Mouse (Mus musculus) olfactory bulb, adult 2 months (tissue): ENCODE results near the gene Hmgcs2.

Experiments used
- CTCF ChIP-seq: fragments of 200-500 bp; IDR thresholded peaks from 2 replicates; pipeline ENCODE4 v1.5.1; 2012; ENCODE audit warnings: low read depth, mild to moderate bottlenecking, low read length, moderate library complexity; ENCODE audit not compliant: insufficient read depth
- POLR2A ChIP-seq: fragments of 200-500 bp; IDR thresholded peaks from 2 replicates; pipeline ENCODE4 v1.6.1; 2012; ENCODE audit warnings: mild to moderate bottlenecking, low read depth, low read length, moderate library complexity; ENCODE audit not compliant: insufficient read depth

DNA sequence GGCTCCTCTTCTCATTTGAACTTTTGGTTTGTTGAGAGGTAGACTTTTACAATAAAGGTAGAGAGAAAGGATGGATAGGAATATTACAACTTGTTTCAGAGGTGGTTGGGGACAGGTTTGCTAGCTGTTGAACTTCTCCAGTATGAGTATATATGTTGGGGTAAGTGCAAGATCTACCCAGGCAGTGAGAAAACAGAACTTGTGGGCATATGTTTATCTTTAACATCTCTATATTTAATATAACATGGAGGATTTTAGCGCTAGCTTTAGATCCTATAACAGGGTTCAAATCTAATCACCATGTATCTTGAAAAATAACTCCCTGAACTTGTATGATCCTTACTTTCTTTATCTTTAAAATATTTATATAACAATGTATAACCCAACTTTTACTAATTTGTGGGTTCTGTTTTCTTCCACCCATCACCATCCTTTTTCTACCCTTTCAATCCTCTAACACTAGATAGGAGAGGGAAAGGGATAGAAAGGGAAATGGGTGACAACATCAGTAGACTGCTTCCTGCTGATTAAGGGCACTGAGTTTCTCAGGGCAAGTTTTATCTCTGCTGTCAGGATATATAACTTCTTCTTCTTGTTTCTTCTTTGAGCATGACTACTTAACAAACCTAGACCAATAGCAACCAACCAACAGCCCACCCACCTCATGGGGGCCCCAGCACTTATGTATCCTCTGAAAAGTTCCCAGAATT lies 19.3 kb downstream of the Hmgcs2 start:
- TF ChIP-seq CTCF (no peak), POLR2A (no peak)
